Mouse (Mus musculus): ENCODE data around the gene Msgn1. TPM values are rescaled to one million over a fixed set of nuclear protein-coding genes. Genes with fewer than 3 reads are reported as not detected.

Msgn1 gene
- total RNA-seq (2014; rRNA removed) (not detected in 2 replicates), polyA plus RNA-seq (2015; fragmentation: Nextera tagmentation; extraction: Ambion mirVana) (not detected in 2 replicates)

DNA sequence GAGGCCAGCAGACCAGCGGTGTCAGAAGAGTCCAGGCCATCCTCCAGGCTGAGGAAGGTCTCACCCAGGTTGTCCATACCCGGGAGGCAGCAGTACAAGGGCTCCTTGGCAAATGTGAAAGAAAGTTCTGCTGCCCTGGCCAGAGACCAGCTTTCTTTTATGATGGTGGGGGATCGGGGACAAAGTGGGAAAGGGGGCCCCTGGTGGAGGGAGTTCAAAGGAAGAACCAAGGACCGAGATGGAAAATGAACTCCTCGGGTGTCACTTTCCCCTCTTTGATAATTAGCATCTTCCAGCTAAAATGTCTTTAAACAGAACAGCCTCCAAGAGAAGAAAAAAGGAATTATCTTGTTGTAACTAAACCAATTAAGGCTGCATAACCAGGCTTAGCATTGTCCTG is at the start of gene Msgn1:
Gene Msgn1, minus strand, starts transcription at position 101 of the 400 bp plus-strand sequence.
- ATAC-seq, result no peak

DNA sequence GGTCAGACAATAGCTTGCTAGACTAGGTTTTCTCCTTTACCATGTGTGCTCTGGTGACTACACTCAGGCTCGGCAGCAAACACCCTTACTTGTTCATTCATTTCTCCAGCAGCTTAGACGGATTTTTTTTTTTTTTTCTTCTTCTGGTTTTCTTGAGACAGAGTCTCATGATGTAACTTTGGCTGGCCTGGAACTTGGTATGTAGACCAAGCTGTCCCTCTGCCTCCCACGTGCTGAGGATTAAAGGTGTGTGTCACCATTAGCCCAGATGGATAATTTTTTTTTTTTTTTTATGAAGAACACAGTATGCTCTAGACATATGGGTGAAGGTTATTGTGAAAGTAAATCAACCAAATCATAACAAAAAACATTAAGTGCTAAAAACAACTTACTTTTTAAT is 41.5 kb upstream of the Msgn1 start:
- no peak overlapping the region for H3K4me3 ChIP-seq (ENCODE audit: low read depth, low read length)
- no peak overlapping the region for H3K27ac ChIP-seq (ENCODE audit: low read depth, low read length)
- H3K4me1 ChIP-seq (ENCODE audit: insufficient read depth), result no peaks in the 10 kb centered on the region
- DNase-seq (no peak), ATAC-seq (no peak)
- H3K27me3 ChIP-seq (ENCODE audit: insufficient read depth, low read length), result no peaks in the 10 kb centered on the region
- no peaks in the 10 kb centered on the region for H3K9me3 ChIP-seq (ENCODE audit: low read length)
- no peak overlapping the region for H3K9ac ChIP-seq
- no peak for TF ChIP-seq CTCF (IDR thresholded peaks at IDR 0.05; ENCODE audit: low read depth)
- 82% methylated on average over 3 of the region's 3 CpGs for WGBS
- no peak overlapping the region for H3K4me2 ChIP-seq (ENCODE audit: low read depth)
- no peaks in the 10 kb centered on the region for H3K36me3 ChIP-seq (ENCODE audit: insufficient read depth)

More for the DNA sequence above, at the start of gene Msgn1:
- WGBS, result 22% methylated on average over 5 of the region's 5 CpGs
- H3K27me3 ChIP-seq (ENCODE audit: insufficient read depth, low read length), result no peaks in the 10 kb centered on the region
- H3K4me3 ChIP-seq (ENCODE audit: low read depth, low read length), result no peak within 1 kb of the TSS
- no peak for TF ChIP-seq CTCF (IDR thresholded peaks at IDR 0.05; ENCODE audit: low read depth)
- H3K4me1 ChIP-seq (ENCODE audit: insufficient read depth), result no peaks in the 10 kb centered on the region
- no peaks in the 10 kb centered on the region for H3K36me3 ChIP-seq (ENCODE audit: insufficient read depth)
- no peak for DNase-seq
- no peak within 1 kb of the TSS for H3K27ac ChIP-seq (ENCODE audit: low read depth, low read length)
- H3K4me2 ChIP-seq (ENCODE audit: low read depth), result no peak within 1 kb of the TSS
- no peak within 1 kb of the TSS for H3K9ac ChIP-seq
- H3K9me3 ChIP-seq (ENCODE audit: low read length), result no peaks in the 10 kb centered on the region

DNA sequence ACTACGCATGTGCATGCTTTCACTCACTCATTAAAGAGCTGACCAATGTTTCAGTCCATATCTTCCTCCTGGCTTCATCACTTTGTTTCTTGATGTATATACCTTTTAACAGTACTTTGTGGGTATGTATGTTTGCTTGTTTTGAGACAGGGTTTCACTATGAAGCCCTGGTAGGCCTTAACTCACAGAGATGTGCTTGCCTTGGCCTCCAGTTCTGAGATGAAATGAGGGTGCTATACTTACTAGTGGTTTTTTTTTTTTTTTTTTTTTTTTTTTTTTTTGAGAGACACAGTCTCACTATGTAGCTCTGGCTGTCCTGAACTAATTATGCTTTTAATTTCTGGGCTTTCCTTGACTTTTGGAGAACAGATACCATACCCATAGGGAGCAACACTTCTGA is 38.7 kb upstream of the Msgn1 start:
- no peak overlapping the region for H3K27ac ChIP-seq (ENCODE audit: low read depth, low read length)
- ATAC-seq, result no peak
- H3K4me2 ChIP-seq (ENCODE audit: low read depth), result no peak overlapping the region
- no peak for DNase-seq
- TF ChIP-seq CTCF (IDR thresholded peaks at IDR 0.05; ENCODE audit: low read depth), result no peak
- no peaks in the 10 kb centered on the region for H3K27me3 ChIP-seq (ENCODE audit: insufficient read depth, low read length)
- no peaks in the 10 kb centered on the region for H3K4me1 ChIP-seq (ENCODE audit: insufficient read depth)
- WGBS, result 96% methylated on average over 1 of the region's 1 CpGs
- H3K9ac ChIP-seq, result no peak overlapping the region
- H3K9me3 ChIP-seq (ENCODE audit: low read length), result no peaks in the 10 kb centered on the region
- H3K4me3 ChIP-seq (ENCODE audit: low read depth, low read length), result no peak overlapping the region
- no peaks in the 10 kb centered on the region for H3K36me3 ChIP-seq (ENCODE audit: insufficient read depth)

DNA sequence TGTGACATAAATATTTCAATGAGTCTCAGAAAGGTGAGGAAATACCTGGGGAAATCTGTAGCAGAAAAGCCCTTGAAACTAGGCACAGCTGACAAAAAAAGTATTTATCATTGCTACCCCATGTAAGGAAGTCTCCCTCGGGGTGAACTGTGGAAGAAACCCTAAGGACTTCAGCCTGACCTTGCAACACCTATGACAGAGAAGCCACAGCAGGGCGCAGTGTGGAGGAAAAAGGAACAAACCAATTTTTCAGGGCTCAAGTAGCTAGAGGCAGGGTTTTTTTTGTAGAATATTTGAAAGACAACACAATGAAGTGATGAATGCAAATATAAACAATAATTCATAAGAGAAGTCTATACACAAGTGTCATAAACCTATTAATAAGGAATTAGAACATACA is 27.2 kb upstream of the Msgn1 start:
- 80% methylated on average over 2 of the region's 2 CpGs for WGBS
- no peak for TF ChIP-seq CTCF (IDR thresholded peaks at IDR 0.05; ENCODE audit: low read depth)
- H3K4me3 ChIP-seq (ENCODE audit: low read depth, low read length), result no peak overlapping the region
- ATAC-seq (no peak), DNase-seq (no peak)
- H3K4me1 ChIP-seq (ENCODE audit: insufficient read depth), result no peaks in the 10 kb centered on the region
- H3K4me2 ChIP-seq (ENCODE audit: low read depth), result no peak overlapping the region
- no peaks in the 10 kb centered on the region for H3K36me3 ChIP-seq (ENCODE audit: insufficient read depth)
- no peaks in the 10 kb centered on the region for H3K27me3 ChIP-seq (ENCODE audit: insufficient read depth, low read length)
- no peak overlapping the region for H3K9ac ChIP-seq
- H3K27ac ChIP-seq (ENCODE audit: low read depth, low read length), result no peak overlapping the region
- H3K9me3 ChIP-seq (ENCODE audit: low read length), result no peaks in the 10 kb centered on the region

DNA sequence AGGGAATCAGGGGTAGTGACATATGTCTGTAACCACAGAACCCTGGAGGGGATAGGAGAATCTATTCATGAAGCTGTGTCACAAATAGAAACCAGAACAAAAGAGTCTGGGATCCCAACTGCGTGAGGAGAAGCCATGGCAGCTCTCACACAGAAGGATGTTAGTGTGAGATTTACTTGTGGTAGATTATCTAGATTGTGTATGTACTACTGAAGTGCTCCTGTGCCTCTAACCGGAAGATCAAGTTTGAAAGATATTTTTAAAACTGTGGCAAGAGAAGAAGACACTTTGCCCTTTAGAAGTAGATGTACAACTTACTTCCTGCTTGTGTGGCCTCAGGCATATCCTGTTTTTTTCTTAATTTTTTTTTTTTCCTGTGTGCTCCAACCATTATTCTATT is 21.5 kb upstream of the Msgn1 start:
- WGBS, result 70% methylated on average over 2 of the region's 2 CpGs
- DNase-seq (no peak), ATAC-seq (no peak)
- no peaks in the 10 kb centered on the region for H3K27me3 ChIP-seq (ENCODE audit: insufficient read depth, low read length)
- no peaks in the 10 kb centered on the region for H3K36me3 ChIP-seq (ENCODE audit: insufficient read depth)
- TF ChIP-seq CTCF (IDR thresholded peaks at IDR 0.05; ENCODE audit: low read depth), result no peak
- no peak overlapping the region for H3K9ac ChIP-seq
- no peaks in the 10 kb centered on the region for H3K4me1 ChIP-seq (ENCODE audit: insufficient read depth)
- H3K9me3 ChIP-seq (ENCODE audit: low read length), result no peaks in the 10 kb centered on the region
- H3K27ac ChIP-seq (ENCODE audit: low read depth, low read length), result no peak overlapping the region
- no peak overlapping the region for H3K4me3 ChIP-seq (ENCODE audit: low read depth, low read length)
- H3K4me2 ChIP-seq (ENCODE audit: low read depth), result no peak overlapping the region

DNA sequence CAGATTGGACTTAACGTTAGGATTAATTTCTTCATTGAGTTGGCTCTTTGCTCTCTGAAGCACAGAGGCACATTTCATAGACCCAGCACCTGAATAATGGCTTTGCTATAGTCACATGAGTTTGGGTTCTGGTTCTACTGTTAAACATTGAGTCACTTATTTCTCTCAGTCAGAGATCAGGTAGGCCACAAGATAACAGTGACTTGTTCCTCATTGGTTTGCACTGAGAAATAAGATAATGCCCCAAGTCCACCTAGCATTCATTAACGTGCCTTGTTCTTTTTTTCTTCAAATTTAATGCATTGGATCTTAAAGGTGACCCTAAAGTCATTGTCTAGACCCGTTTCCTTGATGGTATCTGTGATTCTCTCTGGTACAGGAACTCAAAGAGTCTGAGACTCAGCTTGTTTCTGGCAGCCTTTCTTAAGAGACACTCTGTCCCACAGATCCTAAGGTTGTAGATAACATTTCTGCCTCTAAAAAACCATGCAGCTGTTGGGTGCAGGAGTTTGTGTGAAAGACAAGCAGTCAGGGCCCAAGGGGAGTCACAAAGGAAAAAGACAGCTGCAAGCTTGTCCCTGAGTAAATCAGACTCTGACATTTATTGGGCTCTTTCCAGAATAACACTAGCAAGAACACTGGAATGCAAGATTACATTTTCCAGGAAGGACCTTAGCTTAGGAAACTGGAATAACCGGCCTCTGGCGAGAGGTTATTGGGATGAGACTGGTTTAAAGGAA is 17.9 kb upstream of the Msgn1 start:
- TF ChIP-seq CTCF (IDR thresholded peaks at IDR 0.05; ENCODE audit: low read depth), result no peak
- no peaks in the 10 kb centered on the region for H3K27me3 ChIP-seq (ENCODE audit: insufficient read depth, low read length)
- no peak overlapping the region for H3K4me3 ChIP-seq (ENCODE audit: low read depth, low read length)
- no peaks in the 10 kb centered on the region for H3K36me3 ChIP-seq (ENCODE audit: insufficient read depth)
- no peaks in the 10 kb centered on the region for H3K4me1 ChIP-seq (ENCODE audit: insufficient read depth)
- no peak overlapping the region for H3K4me2 ChIP-seq (ENCODE audit: low read depth)
- 83% methylated on average over 5 of the region's 5 CpGs for WGBS
- ATAC-seq (no peak), DNase-seq (no peak)
- H3K9me3 ChIP-seq (ENCODE audit: low read length), result no peaks in the 10 kb centered on the region
- no peak overlapping the region for H3K9ac ChIP-seq
- H3K27ac ChIP-seq (ENCODE audit: low read depth, low read length), result no peak overlapping the region

DNA sequence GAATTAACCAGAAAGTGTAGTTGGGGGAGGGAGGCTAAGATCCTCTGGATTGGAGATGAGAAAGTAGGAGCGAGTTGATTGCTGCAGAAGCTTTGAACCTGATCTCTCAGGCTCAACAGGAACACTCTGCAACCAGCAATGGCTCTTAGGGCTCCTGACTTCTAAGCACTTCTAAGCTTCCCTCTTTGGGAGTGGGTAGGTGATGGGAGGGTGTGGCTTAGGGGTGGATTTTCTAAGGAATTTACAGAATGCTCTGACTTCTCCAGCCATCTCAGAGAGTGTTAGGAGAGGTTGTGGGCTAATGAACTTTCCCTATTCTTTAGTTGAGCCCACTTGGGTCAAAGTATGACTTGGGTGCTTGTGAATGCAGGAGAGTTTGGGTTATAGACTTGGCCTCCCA is 17.4 kb upstream of the Msgn1 start:
- no peak overlapping the region for H3K9ac ChIP-seq
- WGBS, result 39% methylated on average over 1 of the region's 1 CpGs

More for the DNA sequence above, 17.4 kb upstream of the Msgn1 start:
- no peak for ATAC-seq
- TF ChIP-seq CTCF (IDR thresholded peaks at IDR 0.05; ENCODE audit: low read depth), result no peak
- Histone ChIP-seq H3K4me2 (ENCODE audit: low read depth) (no peak overlapping the region), H3K36me3 (ENCODE audit: insufficient read depth) (no peaks in the 10 kb centered on the region), H3K27ac (ENCODE audit: low read depth, low read length) (no peak overlapping the region), H3K4me3 (ENCODE audit: low read depth, low read length) (no peak overlapping the region), H3K27me3 (ENCODE audit: insufficient read depth, low read length) (no peaks in the 10 kb centered on the region), H3K4me1 (ENCODE audit: insufficient read depth) (no peaks in the 10 kb centered on the region), H3K9me3 (ENCODE audit: low read length) (no peaks in the 10 kb centered on the region)
- no peak for DNase-seq
